Mouse (Mus musculus) neural tube, embryonic 14.5 days (tissue): ENCODE data around the gene Fyb. TPM values are rescaled to one million over a fixed set of nuclear protein-coding genes. Genes with fewer than 3 reads are reported as not detected.
A peak's percentile ranks its signal among the peaks of the same experiment; 100 is the strongest.

ENCODE experiments used
- ATAC-seq: fragments of 200-750 bp; cut with Nextera tagmentation; 2 replicates; pipeline ENCODE4 v1.8.0; 2017; ENCODE audit warnings: low read depth, mild to moderate bottlenecking, moderate TSS enrichment, moderate library complexity
- H3K27ac ChIP-seq: fragments of 300-500 bp; sonication (generic); 2 replicates; pipeline ENCODE4 v1.5.1; 2014; ENCODE audit warnings: low read depth, mild to moderate bottlenecking, control low read depth, low read length, moderate library complexity, mixed read lengths
- H3K27me3 ChIP-seq: fragments of 300-500 bp; sonication (generic); 2 replicates; pipeline ENCODE4 v1.6.1; 2014; ENCODE audit warnings: low read length; ENCODE audit not compliant: control insufficient read depth, insufficient read depth
- H3K36me3 ChIP-seq: fragments of 300-500 bp; sonication (generic); 2 replicates; pipeline ENCODE4 v1.6.1; 2014; ENCODE audit warnings: low read length, mixed read lengths; ENCODE audit not compliant: control insufficient read depth, insufficient read depth
- H3K4me1 ChIP-seq: fragments of 300-500 bp; sonication (generic); 2 replicates; pipeline ENCODE4 v1.6.1; 2014; ENCODE audit warnings: low read length; ENCODE audit not compliant: control insufficient read depth, insufficient read depth
- H3K4me2 ChIP-seq: fragments of 300-500 bp; sonication (generic); 2 replicates; pipeline ENCODE4 v1.6.1; 2014; ENCODE audit warnings: mild to moderate bottlenecking, low read depth, low read length, control low read depth
- H3K4me3 ChIP-seq: fragments of 300-500 bp; sonication (generic); 2 replicates; pipeline ENCODE4 v1.5.1; 2014; ENCODE audit warnings: low read depth, low read length, control low read depth, mixed read lengths
- H3K9ac ChIP-seq: fragments of 300-500 bp; sonication (generic); replicated peaks from 2 replicates; pipeline ENCODE4 v1.6.1; 2014; ENCODE audit warnings: low read depth, mild to moderate bottlenecking, control low read depth, low read length, mixed read lengths
- H3K9me3 ChIP-seq: fragments of 300-500 bp; sonication (generic); 2 replicates; pipeline ENCODE4 v1.6.1; 2016; ENCODE audit warnings: low read length; ENCODE audit not compliant: control insufficient read depth
- WGBS: fragments of 180-500 bp; shearing (Covaris S2); extraction: QIAGEN DNeasy Blood & Tissue Kit; methylation state at CpG from one replicate; pipeline ENCODE4 v1.1.7; 2014; 5-methylcytosine and 5-hydroxymethylcytosine counted together
- polyA plus RNA-seq: library from polyadenylated mRNA; unstranded; fragments of >200 nt; fragmentation: Nextera tagmentation; extraction: Ambion mirVana; gene quantifications from 2 replicates; pipeline ENCODE4 v1.2.1, GENCODE M21; 2014

The Fyb gene
- polyA plus RNA-seq = 2.3 and 4.3 TPM in 2 replicates

- no peak within 1 kb of the TSS for H3K9ac ChIP-seq
- no peaks in the 10 kb centered on the region for H3K36me3 ChIP-seq
- no peak within 1 kb of the TSS for H3K4me3 ChIP-seq
- H3K27ac ChIP-seq = no peak within 1 kb of the TSS
- no peaks in the 10 kb centered on the region for H3K9me3 ChIP-seq
- no peaks in the 10 kb centered on the region for H3K4me1 ChIP-seq
- H3K27me3 ChIP-seq = no peaks in the 10 kb centered on the region
- ATAC-seq = no peak
- H3K4me2 ChIP-seq = no peak within 1 kb of the TSS
- WGBS = 88% methylated on average over 8 of the region's 8 CpGs
These were observed at the start of gene Fyb for GRCm38 (mm10) chr15:6522653-6523167. TSS of gene Fyb (plus strand) at chr15:6522853.

GRCm38 (mm10) chr15:6483561-6483960 is 39.1 kb upstream of the Fyb start:
- no peak overlapping the region for H3K4me2 ChIP-seq
- no peaks in the 10 kb centered on the region for H3K9me3 ChIP-seq
- no peak overlapping the region for H3K27ac ChIP-seq
- H3K36me3 ChIP-seq = no peaks in the 10 kb centered on the region
- no peak overlapping the region for H3K9ac ChIP-seq
- no peaks in the 10 kb centered on the region for H3K4me1 ChIP-seq
- no peak for ATAC-seq
- H3K4me3 ChIP-seq = no peak overlapping the region
- no peaks in the 10 kb centered on the region for H3K27me3 ChIP-seq
- WGBS = 83% methylated on average over 3 of the region's 3 CpGs

GRCm38 (mm10) chr15:6492386-6492785 is 30.3 kb upstream of the Fyb start:
- WGBS = 94% methylated on average over 2 of the region's 2 CpGs

GRCm38 (mm10) chr15:6498396-6499070 is 24.1 kb upstream of the Fyb start:
- WGBS = 62% methylated on average over 10 of the region's 10 CpGs

More at GRCm38 (mm10) chr15:6492386-6492785, 30.3 kb upstream of the Fyb start:
- no peaks in the 10 kb centered on the region for H3K27me3 ChIP-seq
- H3K4me1 ChIP-seq = no peaks in the 10 kb centered on the region
- no peak for ATAC-seq
- no peaks in the 10 kb centered on the region for H3K36me3 ChIP-seq
- no peak overlapping the region for H3K4me2 ChIP-seq
- no peak overlapping the region for H3K27ac ChIP-seq
- H3K4me3 ChIP-seq = no peak overlapping the region
- no peak overlapping the region for H3K9ac ChIP-seq
- H3K9me3 ChIP-seq = no peaks in the 10 kb centered on the region

GRCm38 (mm10) chr15:6500787-6501186 is 21.9 kb upstream of the Fyb start:
- no peak for ATAC-seq
- Histone ChIP-seq H3K9me3 (no peaks in the 10 kb centered on the region), H3K36me3 (no peaks in the 10 kb centered on the region), H3K4me1 (no peaks in the 10 kb centered on the region), H3K27ac (no peak overlapping the region), H3K4me2 (no peak overlapping the region), H3K27me3 (no peaks in the 10 kb centered on the region), H3K4me3 (no peak overlapping the region), H3K9ac (no peak overlapping the region)
- WGBS = 68% methylated on average over 1 of the region's 1 CpGs

More at GRCm38 (mm10) chr15:6498396-6499070, 24.1 kb upstream of the Fyb start:
- no peaks in the 10 kb centered on the region for H3K4me1 ChIP-seq
- H3K9me3 ChIP-seq = no peaks in the 10 kb centered on the region
- no peak overlapping the region for H3K27ac ChIP-seq
- no peaks in the 10 kb centered on the region for H3K36me3 ChIP-seq
- no peak overlapping the region for H3K4me3 ChIP-seq
- ATAC-seq = peak; percentile 70; the same call in 1 of the 2 replicates
- H3K9ac ChIP-seq = no peak overlapping the region
- H3K27me3 ChIP-seq = no peaks in the 10 kb centered on the region
- no peak overlapping the region for H3K4me2 ChIP-seq

GRCm38 (mm10) chr15:6517525-6517924 is 5.1 kb upstream of the Fyb start:
- 94% methylated on average over 1 of the region's 1 CpGs for WGBS
- Histone ChIP-seq H3K4me2 (no peak overlapping the region), H3K36me3 (no peaks in the 10 kb centered on the region), H3K9ac (no peak overlapping the region), H3K27me3 (no peaks in the 10 kb centered on the region), H3K4me1 (no peaks in the 10 kb centered on the region), H3K27ac (no peak overlapping the region), H3K4me3 (no peak overlapping the region), H3K9me3 (no peaks in the 10 kb centered on the region)
- ATAC-seq = no peak

- Histone ChIP-seq H3K4me2 (no peak overlapping the region), H3K36me3 (no peaks in the 10 kb centered on the region), H3K27me3 (no peaks in the 10 kb centered on the region), H3K9ac (no peak overlapping the region), H3K27ac (no peak overlapping the region), H3K4me3 (no peak overlapping the region), H3K4me1 (no peaks in the 10 kb centered on the region), H3K9me3 (no peaks in the 10 kb centered on the region)
- 91% methylated on average over 19 of the region's 19 CpGs for WGBS
- no peak for ATAC-seq
These were observed 3.0 kb upstream of the Fyb start for GRCm38 (mm10) chr15:6519417-6520255.

- H3K27ac ChIP-seq = no peak overlapping the region
- H3K4me2 ChIP-seq = no peak overlapping the region
- no peak overlapping the region for H3K9ac ChIP-seq
- no peaks in the 10 kb centered on the region for H3K4me1 ChIP-seq
- H3K9me3 ChIP-seq = no peaks in the 10 kb centered on the region
- no peak for ATAC-seq
- WGBS = 90% methylated on average over 10 of the region's 10 CpGs
- H3K36me3 ChIP-seq = no peaks in the 10 kb centered on the region
- H3K4me3 ChIP-seq = no peak overlapping the region
- no peaks in the 10 kb centered on the region for H3K27me3 ChIP-seq
These were observed 2.0 kb upstream of the Fyb start for GRCm38 (mm10) chr15:6520505-6521155.
